Mouse (Mus musculus) adrenal gland, adult 18-20 months (tissue): ENCODE measurements around the gene Fads2. TPM values are rescaled to one million over a fixed set of nuclear protein-coding genes. Genes with fewer than 3 reads are reported as not detected.

ENCODE experiments used
- DNase-seq, 2 experiments: peaks; one replicate each; pipeline ENCODE4 v3.0.0; 2021 to 2022; ENCODE audit warnings: low spot score in 2 of 2
- total RNA-seq, 2 experiments: library from RNA; stranded (reverse); gene quantifications; 1 replicate in 1 of 2; 2 replicates in 1 of 2; pipeline ENCODE4 v1.2.3; 2021

The Fads2 gene
- total RNA-seq, 2 experiments from 2014 or later = 1,303 to 1,859 TPM

DNA sequence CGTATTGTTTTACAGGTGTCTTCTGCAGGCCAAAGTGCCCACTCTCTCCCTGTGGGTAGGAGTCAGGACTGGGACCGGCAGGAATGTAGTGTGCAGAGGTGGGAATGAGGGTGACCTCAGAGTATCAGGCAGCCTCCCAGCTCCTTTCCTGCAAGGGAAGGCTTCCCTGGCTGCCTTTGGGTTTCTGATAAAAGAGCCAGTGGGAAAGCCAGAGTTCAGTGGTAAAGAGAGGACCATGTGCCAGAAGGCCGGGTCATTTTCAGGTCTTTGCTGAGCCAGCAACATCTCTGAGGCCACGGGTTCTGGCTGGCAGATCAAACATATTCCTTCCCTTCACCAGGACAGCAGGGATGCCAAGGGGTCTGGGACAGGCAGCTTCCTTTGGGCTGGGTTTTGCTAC lies 55.2 kb downstream of the Fads2 start:
- no peak for DNase-seq

GRCm38 (mm10) chr19:10045707-10046106 lies 55.8 kb downstream of the Fads2 start:
- DNase-seq = no peak

GRCm38 (mm10) chr19:10043643-10044042 lies 57.9 kb downstream of the Fads2 start:
- DNase-seq = peak in 1 of 2 experiments; percentile 55

- no peak for DNase-seq
Observed at GRCm38 (mm10) chr19:10042816-10043215, 58.7 kb downstream of the Fads2 start.

GRCm38 (mm10) chr19:10042232-10042631 lies 59.3 kb downstream of the Fads2 start:
- no peak for DNase-seq

GRCm38 (mm10) chr19:10041388-10042148 lies 60.0 kb downstream of the Fads2 start, which contains the start of gene Fads3:
Gene Fads3, plus strand, starts transcription at chr19:10041569.
- DNase-seq = peak; percentile 68 to 79

DNA sequence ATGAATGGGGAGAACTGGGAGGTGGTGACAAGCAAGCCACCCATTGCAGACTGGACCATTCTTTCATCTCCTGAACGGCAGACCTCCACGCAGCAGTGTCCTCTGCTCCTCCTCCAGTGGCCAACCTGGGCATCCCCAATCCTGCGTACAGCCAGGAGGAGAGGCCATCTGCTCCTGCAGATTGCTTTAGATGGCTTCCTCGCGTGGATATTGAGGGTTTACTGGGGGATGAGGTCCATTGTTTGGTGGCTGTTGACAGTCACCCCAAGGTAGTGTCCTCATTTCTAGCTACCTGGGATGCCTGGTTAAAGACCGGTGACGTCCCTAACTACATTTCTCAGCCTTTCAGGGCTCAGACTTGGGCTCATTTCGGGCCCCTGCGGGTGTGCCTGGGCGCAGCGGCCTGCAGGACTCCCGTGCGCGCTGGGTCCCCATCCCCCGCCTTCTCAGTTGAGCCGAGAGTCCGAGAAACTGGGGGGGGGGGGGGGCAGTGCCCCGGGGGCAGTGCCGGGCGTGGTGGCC lies 60.6 kb downstream of the Fads2 start:
- no peak for DNase-seq

DNA sequence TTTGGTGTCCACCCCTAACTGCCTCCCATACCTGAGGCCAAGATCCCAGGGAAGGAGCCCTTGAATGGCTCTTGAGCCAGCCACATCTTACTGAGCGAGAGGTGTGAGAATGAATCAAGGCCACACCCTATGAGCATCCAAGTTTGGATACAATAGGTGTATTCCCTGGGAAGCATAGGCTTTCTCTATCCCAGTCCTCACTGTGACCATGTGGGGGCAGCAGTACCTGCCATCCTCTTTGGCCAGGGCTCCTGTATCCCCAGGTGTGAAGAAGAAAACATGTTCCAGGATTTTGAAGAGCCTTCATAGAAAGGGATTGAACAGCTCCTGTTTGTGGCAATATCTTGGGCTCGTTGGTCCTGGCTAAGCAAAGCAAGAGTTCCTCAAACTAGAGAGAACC lies 61.9 kb downstream of the Fads2 start:
- DNase-seq = no peak

DNA sequence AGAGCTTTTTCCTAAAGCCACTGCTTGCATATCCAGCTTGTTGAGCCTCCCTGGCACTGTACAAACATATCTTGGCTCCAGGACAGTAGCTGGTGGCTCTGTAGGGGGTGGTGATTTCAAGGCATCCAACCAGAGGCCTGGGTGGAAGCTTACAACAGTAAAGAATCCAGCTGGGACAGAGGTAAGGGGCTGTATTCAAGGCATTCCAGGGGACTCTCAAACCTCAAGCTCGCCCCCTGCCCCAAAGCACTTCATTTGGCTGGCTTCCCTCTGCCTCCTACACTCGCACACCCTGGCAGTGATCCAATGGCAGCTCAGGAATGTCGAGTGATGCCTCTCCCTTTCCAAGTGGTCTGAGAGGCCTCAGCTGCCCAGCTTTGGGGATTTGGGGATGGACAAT lies 62.6 kb downstream of the Fads2 start:
- no peak for DNase-seq

DNA sequence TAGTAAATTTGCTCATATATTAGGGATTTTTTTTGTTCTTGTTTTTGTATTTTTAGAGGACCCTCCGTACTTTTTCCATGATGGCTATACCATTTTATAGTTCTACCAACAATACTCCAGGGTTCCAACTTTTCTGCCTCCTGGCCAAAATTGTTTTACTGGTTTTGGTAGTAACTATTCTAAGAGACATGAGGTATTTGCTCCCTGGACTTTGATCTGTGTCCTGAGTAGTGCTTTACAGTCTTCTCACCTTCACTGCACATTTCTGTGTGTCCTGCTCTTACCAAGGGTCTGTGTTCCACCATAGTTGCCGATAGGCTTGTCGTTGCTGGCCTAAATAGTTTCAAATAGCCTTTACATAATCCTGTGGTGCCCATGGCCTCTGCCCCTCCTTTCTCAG lies 63.2 kb downstream of the Fads2 start:
- no peak for DNase-seq

DNA sequence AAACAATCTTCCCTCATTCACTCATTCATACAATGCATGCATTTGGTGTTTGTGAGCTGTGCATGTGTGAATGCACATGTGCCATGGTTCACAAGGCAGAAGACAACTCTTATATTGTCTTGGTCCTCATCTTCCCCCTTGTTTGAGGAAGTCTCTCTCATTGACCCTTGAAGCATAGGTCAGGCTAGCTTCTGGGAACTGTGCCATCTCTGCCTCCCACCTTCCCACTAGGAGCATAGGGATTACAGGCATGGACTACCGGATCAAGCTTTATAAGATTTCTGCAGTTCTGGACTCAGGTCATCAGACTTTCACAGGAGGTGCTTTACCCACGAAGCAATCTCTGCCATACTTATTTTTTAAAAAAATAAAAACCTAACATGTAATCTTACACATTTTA lies 64.0 kb downstream of the Fads2 start:
- DNase-seq = no peak

- DNase-seq = peak; percentile 85 to 87
Observed at GRCm38 (mm10) chr19:10034785-10035447, 66.6 kb downstream of the Fads2 start.

- no peak for DNase-seq
Observed at GRCm38 (mm10) chr19:10034356-10034755, 67.2 kb downstream of the Fads2 start.

GRCm38 (mm10) chr19:10033211-10033973 lies 68.2 kb downstream of the Fads2 start:
- no peak for DNase-seq

DNA sequence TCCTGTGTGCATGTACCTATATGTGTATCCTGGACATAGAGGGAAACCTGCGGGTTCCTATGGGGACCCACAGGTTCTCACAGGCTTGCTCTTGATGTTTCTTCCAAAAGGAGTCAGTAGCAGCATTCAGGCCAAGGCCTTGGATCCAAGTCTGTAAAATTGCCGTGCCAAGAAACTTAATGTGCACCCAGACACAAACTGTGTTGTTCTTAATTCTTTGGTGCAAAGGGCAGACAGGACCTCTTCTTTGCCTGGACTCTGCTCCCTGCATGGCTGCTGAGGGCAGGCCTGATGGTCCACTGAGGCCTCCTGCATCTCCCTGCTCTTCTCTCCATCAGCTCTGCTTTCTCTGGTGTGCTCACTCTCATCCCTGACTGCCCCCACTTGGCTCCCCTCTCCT lies 71.8 kb downstream of the Fads2 start:
- no peak for DNase-seq

DNA sequence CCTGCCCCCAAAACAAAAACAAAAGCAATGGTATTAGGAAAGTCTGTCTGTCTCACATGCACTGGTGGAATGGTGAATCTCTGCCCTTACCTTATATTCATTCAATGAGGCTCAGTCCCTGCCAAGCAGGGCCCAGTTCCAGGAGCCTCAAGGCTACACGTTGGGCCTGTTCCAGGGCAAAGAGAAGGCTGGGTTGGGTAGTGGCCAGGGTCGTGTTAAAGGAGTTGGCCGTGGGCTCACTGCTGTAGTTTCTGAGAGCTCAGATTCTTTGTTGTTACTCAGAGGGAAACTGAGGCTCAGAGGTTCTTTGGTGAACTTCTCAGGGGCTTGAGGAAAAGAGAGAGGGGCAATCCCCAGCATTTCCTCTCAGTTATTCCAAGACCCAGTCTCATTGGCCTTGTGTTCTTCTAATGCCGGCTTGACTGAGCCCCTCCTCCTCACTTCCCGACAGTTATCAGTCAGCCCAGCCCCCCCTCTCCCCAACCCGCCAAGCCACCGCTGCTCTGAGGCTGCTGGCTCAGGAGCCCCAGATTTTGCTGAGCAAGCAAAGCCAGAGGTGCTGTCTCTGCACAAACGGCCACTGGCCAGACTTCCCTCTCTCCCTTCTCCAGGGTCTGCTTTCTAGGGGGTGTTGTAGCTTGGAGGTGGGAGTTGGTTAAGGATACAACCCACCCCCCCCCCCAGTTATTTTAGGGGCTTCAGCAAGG lies 76.2 kb downstream of the Fads2 start:
- DNase-seq = peak; percentile 58 to 68

GRCm38 (mm10) chr19:10023304-10023758 lies 78.2 kb downstream of the Fads2 start:
- no peak for DNase-seq

- no peak for DNase-seq
Observed at GRCm38 (mm10) chr19:10022414-10023303, 78.9 kb downstream of the Fads2 start.

DNA sequence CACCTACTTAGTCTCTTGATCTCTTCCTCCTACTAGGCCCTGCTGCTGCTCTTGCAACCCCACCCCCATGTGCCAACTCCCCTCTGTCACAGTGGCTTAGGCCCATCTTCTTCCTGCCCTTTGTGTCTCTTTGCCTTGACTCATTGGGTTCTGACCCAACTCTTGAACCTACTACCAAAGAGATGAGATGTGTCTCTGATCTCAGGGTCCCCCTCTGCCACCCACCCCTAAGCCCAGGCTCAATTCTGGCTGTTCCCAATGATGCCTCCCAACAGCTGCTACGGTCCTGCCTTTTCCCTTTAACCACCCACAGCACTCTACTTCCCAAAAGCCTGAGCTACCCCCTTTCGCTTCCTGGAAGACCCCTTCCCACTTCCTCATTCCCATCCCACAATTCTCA lies 79.6 kb downstream of the Fads2 start:
- no peak for DNase-seq

- no peak for DNase-seq
Observed at GRCm38 (mm10) chr19:10019214-10019760, 82.3 kb downstream of the Fads2 start.
